Comparison of ENCODE assay signal across 7 mouse cellular contexts in genomic region chr11:50130811-50131766, GRCm38 (mm10). TPM values are rescaled to one million over a fixed set of nuclear protein-coding genes. Genes with fewer than 3 reads are reported as not detected.
DNase-seq lines count a peak whose midpoint lies in the region; ATAC-seq lines count a peak whose summit lies in the region.

Tbc1d9b (plus strand) TSS chr11:50131396.

- no peaks in the 10 kb centered on the region for H3K27me3 ChIP-seq in intestine, embryonic 15.5 days (replicated peaks)
- no peaks in the 10 kb centered on the region for H3K27me3 ChIP-seq in midbrain, embryonic 10.5 days (ENCODE audit: low read depth, poor library complexity, severe bottlenecking)

- H3K36me3 ChIP-seq in intestine, embryonic 15.5 days, result 0 out of 2 replicates have a peak, but pooled peaks cover 4% of the 10 kb centered on the region
- H3K36me3 ChIP-seq in midbrain, embryonic 10.5 days, result peaks cover 6% of the 10 kb centered on the region

- peak within 1 kb of the TSS; percentile 99 for H3K9ac ChIP-seq in intestine, embryonic 15.5 days

- WGBS in intestine, embryonic 15.5 days, result under 1% methylated on average over 77 of the region's 77 CpGs
- under 1% methylated on average over 73 of the region's 77 CpGs for WGBS in midbrain, embryonic 10.5 days

- no peaks in the 10 kb centered on the region for H3K9me3 ChIP-seq in intestine, embryonic 15.5 days
- no peaks in the 10 kb centered on the region for H3K9me3 ChIP-seq in midbrain, embryonic 10.5 days (replicated peaks)

- peak; percentile 94 for DNase-seq in adrenal gland, adult 18-20 months (ENCODE audit: low spot score in 2 of 2)
- peak; percentile 94 for DNase-seq in embryo, embryonic 11 days
- DNase-seq in gastrocnemius, postnatal 36 days, result peak; percentile 85 to 87
- DNase-seq in left cerebral cortex, postnatal 25 days (ENCODE audit: low spot score in 2 of 2), result peak; percentile 87 to 92
- peak; percentile 92 for DNase-seq in midbrain, embryonic 10.5 days (ENCODE audit: low spot score)
- peak; percentile 92 for DNase-seq in right cerebral cortex, postnatal 4 days

- intact Hi-C loops in gastrocnemius, postnatal 36 days (cut with DNase I), result loop anchor here (2.0 to 5.0 kb wide), 2 partner anchors 104 to 146 kb away; partner anchors contain the start of gene Rnf130
- intact Hi-C loops in left cerebral cortex, postnatal 25 days (cut with DNase I), result loop anchor here (1.0 kb wide), 2 partner anchors 106 to 145 kb away; partner anchors contain the start of gene Rnf130

- peaks cover 18% of the 10 kb centered on the region for H3K4me1 ChIP-seq in intestine, embryonic 15.5 days (replicated peaks)
- H3K4me1 ChIP-seq in midbrain, embryonic 10.5 days, result peaks cover 25% of the 10 kb centered on the region

- H3K4me3 ChIP-seq in intestine, embryonic 15.5 days (replicated peaks), result peak within 1 kb of the TSS; percentile 83
- H3K4me3 ChIP-seq in midbrain, embryonic 10.5 days, result peak within 1 kb of the TSS; percentile 90

- peak; percentile 97 for ATAC-seq in intestine, embryonic 15.5 days

- H3K27ac ChIP-seq in intestine, embryonic 15.5 days, result peak within 1 kb of the TSS; percentile 73
- peak within 1 kb of the TSS; percentile 98 for H3K27ac ChIP-seq in midbrain, embryonic 10.5 days (replicated peaks)

- H3K4me2 ChIP-seq in intestine, embryonic 15.5 days (replicated peaks), result peak within 1 kb of the TSS; percentile 88

RNA-seq across cellular contexts. Expression of gene Tbc1d9b, which starts in this region (rescaled TPM):
- 100 to 1,000 TPM; 121 to 127 TPM for total RNA-seq in adrenal gland, adult 18-20 months (2021)
- 10 to 100 TPM; 24.1 to 24.5 TPM for total RNA-seq in gastrocnemius, postnatal 36 days (2021)
- polyA plus RNA-seq in intestine, embryonic 15.5 days (2015; fragmentation: Nextera tagmentation; extraction: Ambion mirVana), result 30.4 and 31.5 TPM in 2 replicates
- 100 to 1,000 TPM; 109 to 120 TPM for total RNA-seq in left cerebral cortex, postnatal 25 days (2021)
- polyA plus RNA-seq in midbrain, embryonic 10.5 days (2016; fragmentation: Nextera tagmentation; extraction: Ambion mirVana), result 33.6 and 39.8 TPM in 2 replicates

Comparison
In these comparisons a context has a peak if more than half of its experiments do, and no peak if none do; other contexts are left out.
1. Peak in every context shown above with its lines: DNase-seq, ATAC-seq, H3K4me3 ChIP-seq and H3K27ac ChIP-seq.
2. RNA of gene Tbc1d9b (total RNA-seq): 121 to 127 TPM in adrenal gland, adult 18-20 months and 109 to 120 TPM in left cerebral cortex, postnatal 25 days; 24.1 to 24.5 TPM in gastrocnemius, postnatal 36 days; every median in the first group is over 4 times any median in the second.